Mouse (Mus musculus): Measurements from ENCODE around the gene Olfr1196.
"Not testable (repeated sequence)": the region's sequence is repeated elsewhere in the genome, so short reads cannot be mapped to it uniquely, and the experiment has no call there.

DNA sequence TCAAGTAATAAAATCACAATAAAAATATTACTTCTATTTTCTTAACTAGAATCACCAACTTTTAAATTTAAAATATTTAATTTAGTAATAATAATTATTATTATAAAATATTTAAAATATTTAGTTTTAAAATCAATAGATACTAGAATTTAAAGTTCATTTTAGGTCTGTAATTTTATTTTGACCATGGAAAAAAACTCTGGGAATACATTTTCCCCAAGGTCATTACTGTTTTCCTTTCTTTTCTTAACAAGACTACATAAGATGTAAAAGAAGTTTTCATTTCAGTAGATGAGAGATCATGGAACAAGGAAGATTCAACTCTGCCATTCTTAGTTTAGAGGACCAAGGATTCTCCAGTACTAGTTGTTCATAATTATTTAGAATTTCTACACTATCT, 29.1 kb downstream of the Olfr1196 start, which contains the start of gene Olfr1193:
- not testable (repeated sequence) for TF ChIP-seq FLI1 (IDR thresholded peaks at IDR 0.05; ENCODE audit: low read length); GATA1 (IDR thresholded peaks at IDR 0.05; ENCODE audit: borderline replicate concordance, low read length)

All from megakaryocyte, embryonic 14.5 days (primary cell).